Mouse (Mus musculus): ENCODE data around the gene Kcnh5. TPM values are rescaled to one million over a fixed set of nuclear protein-coding genes. Genes with fewer than 3 reads are reported as not detected.

Kcnh5 gene
- polyA plus RNA-seq, 1 experiment from 2014 or later: not detected

DNA sequence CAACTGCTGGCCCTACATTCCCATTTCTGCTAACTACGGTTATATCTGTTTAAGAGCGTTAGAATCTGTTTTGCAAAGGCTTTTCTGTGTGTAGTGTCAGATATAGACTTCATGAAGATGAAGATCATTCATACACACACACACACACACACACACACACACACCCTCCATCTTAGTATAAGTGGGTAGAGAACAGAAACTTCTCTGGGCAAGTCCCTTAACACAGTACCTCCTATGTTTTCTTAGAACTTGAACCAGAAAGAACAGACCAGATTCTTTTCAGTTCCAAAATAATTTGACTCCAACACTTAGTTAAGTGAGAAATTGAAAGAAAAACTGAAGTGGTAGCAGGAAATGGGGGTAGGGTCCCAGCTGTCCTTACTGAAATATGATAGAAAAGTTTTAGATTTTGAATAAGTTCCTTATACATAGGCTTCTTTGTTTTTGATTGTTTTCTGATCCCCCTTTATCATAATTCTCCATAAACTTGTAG, 24.0 kb downstream of the Kcnh5 start:
- no peaks in the 10 kb centered on the region for H3K36me3 ChIP-seq (ENCODE audit: control insufficient read depth, insufficient read depth, low read length)
- no peak overlapping the region for H3K27ac ChIP-seq (ENCODE audit: low read depth)
- H3K4me3 ChIP-seq (ENCODE audit: low read depth, low read length): no peak overlapping the region
- ATAC-seq (replicated peaks; ENCODE audit: low FRiP score, low TSS enrichment, low read depth) (no peak), DNase-seq (ENCODE audit: low spot score) (no peak)
- WGBS: 97% methylated on average over 2 of the region's 2 CpGs
- no peaks in the 10 kb centered on the region for H3K4me1 ChIP-seq (replicated peaks; ENCODE audit: control insufficient read depth, insufficient read depth, low read length)
- no peak overlapping the region for H3K4me2 ChIP-seq (ENCODE audit: low read length)
- no peak overlapping the region for H3K9ac ChIP-seq (ENCODE audit: low read length)
- H3K27me3 ChIP-seq (replicated peaks; ENCODE audit: control insufficient read depth, insufficient read depth, low read length): no peaks in the 10 kb centered on the region
- H3K9me3 ChIP-seq (ENCODE audit: control insufficient read depth, low read length): no peaks in the 10 kb centered on the region

DNA sequence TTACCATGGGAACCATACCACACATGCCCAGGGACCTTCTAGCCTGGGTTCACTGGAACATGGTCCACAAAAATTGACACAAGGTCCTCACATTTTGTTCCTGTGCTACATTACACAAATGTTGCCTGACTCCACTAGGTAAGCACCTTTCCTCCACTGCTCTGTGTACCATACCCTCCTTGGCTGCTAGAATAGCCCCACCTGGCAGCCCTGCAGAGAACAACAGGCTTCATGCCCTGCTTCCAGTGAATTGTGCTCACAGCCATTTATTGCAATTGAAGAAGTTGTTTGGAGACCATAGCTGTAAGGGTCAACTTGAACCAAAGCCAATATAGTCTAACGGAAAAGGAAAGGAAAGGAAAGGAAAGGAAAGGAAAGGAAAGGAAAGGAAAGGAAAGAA, 37.3 kb downstream of the Kcnh5 start:
- no peak for DNase-seq (ENCODE audit: low spot score)
- Histone ChIP-seq H3K27ac (ENCODE audit: low read depth) (no peak overlapping the region), H3K27me3 (replicated peaks; ENCODE audit: control insufficient read depth, insufficient read depth, low read length) (no peaks in the 10 kb centered on the region), H3K4me3 (ENCODE audit: low read depth, low read length) (no peak overlapping the region), H3K4me2 (ENCODE audit: low read length) (no peak overlapping the region), H3K4me1 (replicated peaks; ENCODE audit: control insufficient read depth, insufficient read depth, low read length) (no peaks in the 10 kb centered on the region), H3K36me3 (ENCODE audit: control insufficient read depth, insufficient read depth, low read length) (no peaks in the 10 kb centered on the region), H3K9ac (ENCODE audit: low read length) (no peak overlapping the region), H3K9me3 (ENCODE audit: control insufficient read depth, low read length) (no peaks in the 10 kb centered on the region)
- no peak for ATAC-seq (replicated peaks; ENCODE audit: low FRiP score, low TSS enrichment, low read depth)
- WGBS: 94% methylated on average over 1 of the region's 1 CpGs

DNA sequence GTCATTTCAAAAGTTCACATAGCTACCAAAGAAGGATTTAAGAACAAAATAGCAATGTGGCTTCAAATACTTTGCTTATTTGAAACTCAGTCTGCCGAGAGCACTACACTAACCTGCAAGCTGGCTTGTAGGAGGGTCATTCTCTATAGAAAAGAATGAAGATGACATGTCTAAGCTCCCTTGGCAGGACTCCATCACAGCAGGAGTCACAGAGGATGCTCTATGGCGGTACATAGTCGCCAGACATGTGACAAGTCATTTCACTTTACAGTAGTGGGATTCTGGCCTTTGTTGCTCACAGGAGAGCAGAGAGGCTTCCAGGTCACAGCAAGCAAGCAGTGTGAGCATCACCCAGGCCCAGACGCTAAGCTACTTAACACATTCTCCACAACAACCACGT, 85.2 kb downstream of the Kcnh5 start:
- Histone ChIP-seq H3K4me3 (ENCODE audit: low read depth, low read length) (no peak overlapping the region), H3K27me3 (replicated peaks; ENCODE audit: control insufficient read depth, insufficient read depth, low read length) (no peaks in the 10 kb centered on the region), H3K36me3 (ENCODE audit: control insufficient read depth, insufficient read depth, low read length) (no peaks in the 10 kb centered on the region), H3K9me3 (ENCODE audit: control insufficient read depth, low read length) (no peaks in the 10 kb centered on the region), H3K9ac (ENCODE audit: low read length) (no peak overlapping the region), H3K27ac (ENCODE audit: low read depth) (no peak overlapping the region), H3K4me2 (ENCODE audit: low read length) (no peak overlapping the region), H3K4me1 (replicated peaks; ENCODE audit: control insufficient read depth, insufficient read depth, low read length) (no peaks in the 10 kb centered on the region)
- 75% methylated on average over 5 of the region's 5 CpGs for WGBS
- ATAC-seq (replicated peaks; ENCODE audit: low FRiP score, low TSS enrichment, low read depth): no peak
- DNase-seq (ENCODE audit: low spot score): no peak

DNA sequence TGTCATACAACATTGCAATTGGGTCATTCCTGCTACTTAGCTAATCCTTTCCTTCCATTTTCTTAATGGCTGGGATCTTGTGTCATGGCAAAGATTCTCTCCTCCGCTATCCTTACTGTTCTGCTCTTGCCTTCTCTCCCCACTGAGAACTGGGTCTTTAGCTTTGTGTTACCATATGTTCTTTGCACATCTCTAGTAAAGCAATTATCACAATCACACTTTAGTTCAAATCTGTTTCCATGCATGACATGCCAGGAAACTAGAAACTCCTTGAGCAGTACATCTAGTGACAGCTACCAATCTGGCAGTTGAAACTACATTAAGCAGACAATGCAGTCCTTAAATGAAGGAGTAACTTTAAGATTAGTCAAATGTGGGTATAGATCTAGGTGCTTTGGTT, 86.2 kb downstream of the Kcnh5 start:
- Histone ChIP-seq H3K27ac (ENCODE audit: low read depth) (no peak overlapping the region), H3K9ac (ENCODE audit: low read length) (no peak overlapping the region), H3K27me3 (replicated peaks; ENCODE audit: control insufficient read depth, insufficient read depth, low read length) (no peaks in the 10 kb centered on the region), H3K4me3 (ENCODE audit: low read depth, low read length) (no peak overlapping the region), H3K4me2 (ENCODE audit: low read length) (no peak overlapping the region), H3K9me3 (ENCODE audit: control insufficient read depth, low read length) (no peaks in the 10 kb centered on the region), H3K36me3 (ENCODE audit: control insufficient read depth, insufficient read depth, low read length) (no peaks in the 10 kb centered on the region), H3K4me1 (replicated peaks; ENCODE audit: control insufficient read depth, insufficient read depth, low read length) (no peaks in the 10 kb centered on the region)
- no peak for ATAC-seq (replicated peaks; ENCODE audit: low FRiP score, low TSS enrichment, low read depth)
- no peak for DNase-seq (ENCODE audit: low spot score)
- WGBS: 88% methylated on average over 1 of the region's 1 CpGs

DNA sequence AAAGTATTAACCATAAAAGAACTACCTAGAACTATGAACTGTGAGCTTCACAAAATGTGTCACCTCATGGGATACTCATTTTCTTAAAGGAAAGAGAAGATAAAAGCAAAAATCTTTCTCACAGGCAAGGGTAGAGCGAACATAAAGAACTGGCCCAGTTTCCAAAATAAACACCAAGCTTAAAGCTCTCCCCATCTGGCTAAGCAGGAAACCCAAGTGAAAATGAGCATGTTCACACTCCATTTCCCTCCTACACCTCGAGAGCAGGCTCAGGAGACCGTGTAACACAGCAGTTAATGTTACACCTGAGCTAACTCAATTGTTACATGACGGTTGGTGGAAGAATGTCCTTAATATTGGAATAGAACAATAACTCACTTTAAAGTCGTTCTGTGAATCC, 100.0 kb downstream of the Kcnh5 start:
- Histone ChIP-seq H3K36me3 (ENCODE audit: control insufficient read depth, insufficient read depth, low read length) (no peaks in the 10 kb centered on the region), H3K4me2 (ENCODE audit: low read length) (no peak overlapping the region), H3K4me1 (replicated peaks; ENCODE audit: control insufficient read depth, insufficient read depth, low read length) (no peaks in the 10 kb centered on the region), H3K9me3 (ENCODE audit: control insufficient read depth, low read length) (no peaks in the 10 kb centered on the region), H3K9ac (ENCODE audit: low read length) (no peak overlapping the region), H3K27me3 (replicated peaks; ENCODE audit: control insufficient read depth, insufficient read depth, low read length) (no peaks in the 10 kb centered on the region), H3K4me3 (ENCODE audit: low read depth, low read length) (no peak overlapping the region), H3K27ac (ENCODE audit: low read depth) (no peak overlapping the region)
- 71% methylated on average over 5 of the region's 5 CpGs for WGBS
- DNase-seq (ENCODE audit: low spot score) (no peak), ATAC-seq (replicated peaks; ENCODE audit: low FRiP score, low TSS enrichment, low read depth) (no peak)

DNA sequence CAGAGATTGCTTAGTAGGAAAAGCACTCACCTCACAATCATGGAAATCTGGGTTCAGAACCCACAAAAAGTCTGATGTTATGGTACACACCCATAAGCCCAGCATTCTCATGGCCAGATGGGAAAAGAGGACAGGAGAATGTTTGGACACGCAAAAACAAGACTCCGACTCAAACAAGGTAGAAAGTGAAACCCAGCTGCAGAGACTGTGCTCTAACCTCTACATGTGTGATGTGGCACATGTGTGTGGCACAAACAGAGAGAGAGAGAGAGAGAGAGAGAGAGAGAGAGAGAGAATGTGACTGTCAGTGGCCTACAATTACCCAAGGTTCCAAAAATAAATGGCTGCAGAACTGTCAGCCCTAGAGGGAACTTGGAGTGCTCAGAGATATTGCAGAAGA, 106.1 kb downstream of the Kcnh5 start:
- Histone ChIP-seq H3K9me3 (ENCODE audit: control insufficient read depth, low read length) (no peaks in the 10 kb centered on the region), H3K4me1 (replicated peaks; ENCODE audit: control insufficient read depth, insufficient read depth, low read length) (no peaks in the 10 kb centered on the region), H3K27me3 (replicated peaks; ENCODE audit: control insufficient read depth, insufficient read depth, low read length) (no peaks in the 10 kb centered on the region), H3K4me3 (ENCODE audit: low read depth, low read length) (no peak overlapping the region), H3K9ac (ENCODE audit: low read length) (no peak overlapping the region), H3K27ac (ENCODE audit: low read depth) (no peak overlapping the region), H3K4me2 (ENCODE audit: low read length) (no peak overlapping the region), H3K36me3 (ENCODE audit: control insufficient read depth, insufficient read depth, low read length) (no peaks in the 10 kb centered on the region)
- 93% methylated on average over 2 of the region's 2 CpGs for WGBS
- DNase-seq (ENCODE audit: low spot score) (no peak), ATAC-seq (replicated peaks; ENCODE audit: low FRiP score, low TSS enrichment, low read depth) (no peak)

DNA sequence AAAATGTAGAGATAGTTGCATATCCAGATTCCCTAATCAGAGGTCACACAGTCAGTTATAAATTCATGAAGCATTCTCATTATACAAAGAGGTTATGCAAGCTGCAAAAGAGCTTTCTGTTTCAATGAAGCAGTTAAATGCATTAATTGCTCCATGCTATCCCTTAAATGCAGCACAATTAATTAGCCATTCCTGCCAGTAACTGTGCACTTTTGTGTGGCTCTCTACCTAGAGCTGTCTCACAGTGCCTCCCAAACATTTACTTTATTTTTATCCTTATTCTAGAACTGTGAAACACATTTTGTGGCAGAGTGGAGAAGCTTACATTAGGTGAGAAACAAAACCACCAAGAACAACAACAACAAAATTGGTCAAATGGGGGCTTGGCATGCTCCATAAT, 114.6 kb downstream of the Kcnh5 start:
- H3K9me3 ChIP-seq (ENCODE audit: control insufficient read depth, low read length): no peaks in the 10 kb centered on the region
- H3K27me3 ChIP-seq (replicated peaks; ENCODE audit: control insufficient read depth, insufficient read depth, low read length): no peaks in the 10 kb centered on the region
- H3K9ac ChIP-seq (ENCODE audit: low read length): no peak overlapping the region
- H3K4me2 ChIP-seq (ENCODE audit: low read length): no peak overlapping the region
- H3K27ac ChIP-seq (ENCODE audit: low read depth): no peak overlapping the region
- no peaks in the 10 kb centered on the region for H3K4me1 ChIP-seq (replicated peaks; ENCODE audit: control insufficient read depth, insufficient read depth, low read length)
- ATAC-seq (replicated peaks; ENCODE audit: low FRiP score, low TSS enrichment, low read depth) (no peak), DNase-seq (ENCODE audit: low spot score) (no peak)
- H3K4me3 ChIP-seq (ENCODE audit: low read depth, low read length): no peak overlapping the region
- no peaks in the 10 kb centered on the region for H3K36me3 ChIP-seq (ENCODE audit: control insufficient read depth, insufficient read depth, low read length)

DNA sequence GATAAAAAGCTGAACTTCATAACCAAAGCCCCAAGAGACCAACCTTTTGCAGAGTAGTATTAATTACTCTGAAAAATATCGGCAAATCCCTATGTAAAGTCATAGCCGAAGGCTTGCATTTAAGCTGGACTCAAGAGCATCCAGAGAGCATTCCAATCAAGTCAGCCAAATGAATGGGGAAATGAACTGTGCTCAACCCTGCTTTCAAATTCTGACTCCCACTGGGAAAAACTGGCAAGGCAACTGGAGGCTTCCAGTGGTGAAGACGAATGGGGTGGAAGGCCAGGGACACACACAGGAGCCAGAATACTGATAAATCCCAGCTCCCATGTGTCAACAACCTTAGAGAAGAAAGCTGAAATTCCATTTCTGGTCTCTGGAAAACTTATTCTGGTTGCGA, 115.4 kb downstream of the Kcnh5 start:
- H3K27ac ChIP-seq (ENCODE audit: low read depth): no peak overlapping the region
- no peaks in the 10 kb centered on the region for H3K9me3 ChIP-seq (ENCODE audit: control insufficient read depth, low read length)
- DNase-seq (ENCODE audit: low spot score) (no peak), ATAC-seq (replicated peaks; ENCODE audit: low FRiP score, low TSS enrichment, low read depth) (no peak)
- H3K9ac ChIP-seq (ENCODE audit: low read length): no peak overlapping the region
- H3K4me1 ChIP-seq (replicated peaks; ENCODE audit: control insufficient read depth, insufficient read depth, low read length): no peaks in the 10 kb centered on the region
- WGBS: 71% methylated on average over 4 of the region's 4 CpGs
- H3K4me2 ChIP-seq (ENCODE audit: low read length): no peak overlapping the region
- H3K36me3 ChIP-seq (ENCODE audit: control insufficient read depth, insufficient read depth, low read length): no peaks in the 10 kb centered on the region
- H3K27me3 ChIP-seq (replicated peaks; ENCODE audit: control insufficient read depth, insufficient read depth, low read length): no peaks in the 10 kb centered on the region
- no peak overlapping the region for H3K4me3 ChIP-seq (ENCODE audit: low read depth, low read length)

DNA sequence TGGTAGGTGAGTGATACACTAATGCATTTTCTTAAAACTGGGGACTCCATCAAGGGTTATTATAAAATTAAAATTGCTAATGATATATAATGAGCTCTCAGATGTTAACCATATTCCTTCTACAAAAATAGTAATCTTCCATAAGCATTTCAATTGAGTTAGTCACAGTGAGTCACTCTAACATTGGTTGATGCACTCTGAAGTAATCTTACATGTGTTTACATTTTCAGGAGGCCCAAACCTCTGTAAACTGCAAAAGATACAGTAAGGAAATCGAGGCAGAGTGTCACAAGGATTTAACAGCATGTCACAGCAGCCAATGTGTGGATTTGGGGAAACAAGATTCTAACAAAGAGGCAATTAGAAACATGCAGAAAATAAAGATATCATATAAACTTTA, 123.4 kb downstream of the Kcnh5 start:
- no peak overlapping the region for H3K4me2 ChIP-seq (ENCODE audit: low read length)
- no peak for DNase-seq (ENCODE audit: low spot score)
- no peaks in the 10 kb centered on the region for H3K36me3 ChIP-seq (ENCODE audit: control insufficient read depth, insufficient read depth, low read length)
- no peak overlapping the region for H3K9ac ChIP-seq (ENCODE audit: low read length)
- no peaks in the 10 kb centered on the region for H3K9me3 ChIP-seq (ENCODE audit: control insufficient read depth, low read length)
- H3K4me3 ChIP-seq (ENCODE audit: low read depth, low read length): no peak overlapping the region
- WGBS: 37% methylated on average over 1 of the region's 1 CpGs
- H3K27me3 ChIP-seq (replicated peaks; ENCODE audit: control insufficient read depth, insufficient read depth, low read length): no peaks in the 10 kb centered on the region
- no peak for ATAC-seq (replicated peaks; ENCODE audit: low FRiP score, low TSS enrichment, low read depth)
- H3K27ac ChIP-seq (ENCODE audit: low read depth): no peak overlapping the region
- H3K4me1 ChIP-seq (replicated peaks; ENCODE audit: control insufficient read depth, insufficient read depth, low read length): no peaks in the 10 kb centered on the region
